Mouse (Mus musculus): ENCODE results near the gene Pde8b.

DNA sequence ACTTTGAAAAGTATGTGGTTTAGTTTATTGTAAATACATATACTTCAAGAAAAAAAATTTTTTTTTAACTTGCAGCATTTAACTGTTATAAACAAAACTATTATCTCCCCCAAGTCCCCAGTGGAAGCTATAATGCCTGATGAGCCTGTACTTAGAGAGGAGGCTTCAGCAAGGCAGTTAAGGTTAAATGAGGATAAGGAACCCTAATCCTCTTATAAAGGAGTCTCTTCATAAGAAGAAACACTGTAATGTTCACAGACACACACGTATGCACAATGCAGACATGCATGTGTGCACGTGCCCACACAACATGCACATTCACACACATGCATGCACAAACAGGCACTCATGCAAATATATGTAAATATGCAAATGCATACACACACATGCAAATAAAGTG lies 12.6 kb downstream of the Pde8b start:
- TF ChIP-seq CTCF (conservative IDR thresholded peaks at IDR 0.05; ENCODE audit: low read length) (no peak), NANOG (IDR thresholded peaks at IDR 0.05; ENCODE audit: borderline replicate concordance, low read length) (no peak), POU5F1 (IDR thresholded peaks at IDR 0.05; ENCODE audit: borderline replicate concordance, low read length) (no peak)
